Mouse (Mus musculus) left cerebral cortex, adult 8-10 months (tissue): ENCODE measurements around the gene Kdm6a. TPM values are rescaled to one million over a fixed set of nuclear protein-coding genes. Genes with fewer than 3 reads are reported as not detected.

Source experiments
- total RNA-seq, 4 experiments: library from RNA; stranded (reverse); gene quantifications; 2 replicates each; pipeline ENCODE4 v1.2.4; 2022

The Kdm6a gene
- total RNA-seq, 4 experiments from 2014 or later: 43.9 to 64.7 (median 52.9) TPM

Other genes starting within 250 kb of the Kdm6a start
- gene Dusp21, start 16.7 kb upstream of the Kdm6a start, total RNA-seq: not detected